Mouse (Mus musculus): ENCODE results near the gene Sf3b1. TPM values are rescaled to one million over a fixed set of nuclear protein-coding genes. Genes with fewer than 3 reads are reported as not detected.

The Sf3b1 gene
- polyA plus RNA-seq, 1 experiment from 2014 or later: 270 TPM

GRCm38 (mm10) chr1:55031026-55031779 lies 3.9 kb upstream of the Sf3b1 start:
- no peak overlapping the region for H3K27ac ChIP-seq (ENCODE audit: low read length)
- ATAC-seq (ENCODE audit: insufficient read depth, low FRiP score): no peak
- H3K4me3 ChIP-seq (replicated peaks; ENCODE audit: low read length): no peak overlapping the region
- H3K9me3 ChIP-seq (replicated peaks; ENCODE audit: control insufficient read depth, low read length): no peaks in the 10 kb centered on the region
- H3K9ac ChIP-seq (ENCODE audit: low read length): no peak overlapping the region
- no peaks in the 10 kb centered on the region for H3K27me3 ChIP-seq (ENCODE audit: control insufficient read depth, insufficient read depth, low read length)
- H3K4me1 ChIP-seq (ENCODE audit: control insufficient read depth, insufficient read depth, low read length): no peaks in the 10 kb centered on the region
- H3K36me3 ChIP-seq (ENCODE audit: control insufficient read depth, insufficient read depth, low read length): no peaks in the 10 kb centered on the region
- H3K4me2 ChIP-seq (ENCODE audit: low read depth, low read length): no peak overlapping the region

GRCm38 (mm10) chr1:55029446-55029845 lies 2.2 kb upstream of the Sf3b1 start:
- Histone ChIP-seq H3K27me3 (ENCODE audit: control insufficient read depth, insufficient read depth, low read length) (no peaks in the 10 kb centered on the region), H3K9me3 (replicated peaks; ENCODE audit: control insufficient read depth, low read length) (no peaks in the 10 kb centered on the region), H3K4me2 (ENCODE audit: low read depth, low read length) (no peak overlapping the region), H3K9ac (ENCODE audit: low read length) (no peak overlapping the region), H3K36me3 (ENCODE audit: control insufficient read depth, insufficient read depth, low read length) (no peaks in the 10 kb centered on the region), H3K4me1 (ENCODE audit: control insufficient read depth, insufficient read depth, low read length) (peaks cover 6% of the 10 kb centered on the region; the same call in 1 of the 2 replicates), H3K27ac (ENCODE audit: low read length) (no peak overlapping the region), H3K4me3 (replicated peaks; ENCODE audit: low read length) (no peak overlapping the region)
- WGBS: 66% methylated on average over 4 of the region's 4 CpGs
- no peak for ATAC-seq (ENCODE audit: insufficient read depth, low FRiP score)

- Histone ChIP-seq H3K4me1 (ENCODE audit: control insufficient read depth, insufficient read depth, low read length) (peaks cover 6% of the 10 kb centered on the region; the same call in 1 of the 2 replicates), H3K9me3 (replicated peaks; ENCODE audit: control insufficient read depth, low read length) (no peaks in the 10 kb centered on the region), H3K4me2 (ENCODE audit: low read depth, low read length) (0 out of 2 replicates have a peak overlapping the region, but pooled peaks have one; percentile 20), H3K27ac (ENCODE audit: low read length) (no peak overlapping the region), H3K9ac (ENCODE audit: low read length) (no peak overlapping the region), H3K4me3 (replicated peaks; ENCODE audit: low read length) (no peak overlapping the region), H3K27me3 (ENCODE audit: control insufficient read depth, insufficient read depth, low read length) (no peaks in the 10 kb centered on the region), H3K36me3 (ENCODE audit: control insufficient read depth, insufficient read depth, low read length) (no peaks in the 10 kb centered on the region)
- ATAC-seq (ENCODE audit: insufficient read depth, low FRiP score): no peak
- whole genome bisulfite sequencing: 83% methylated on average over 11 of the region's 11 CpGs
These were observed 1.4 kb upstream of the Sf3b1 start for GRCm38 (mm10) chr1:55028512-55029249.

- no peak for ATAC-seq (ENCODE audit: insufficient read depth, low FRiP score)
- no peak overlapping the region for H3K27ac ChIP-seq (ENCODE audit: low read length)
- H3K9me3 ChIP-seq (replicated peaks; ENCODE audit: control insufficient read depth, low read length): no peaks in the 10 kb centered on the region
- H3K36me3 ChIP-seq (ENCODE audit: control insufficient read depth, insufficient read depth, low read length): no peaks in the 10 kb centered on the region
- H3K4me1 ChIP-seq (ENCODE audit: control insufficient read depth, insufficient read depth, low read length): peaks cover 6% of the 10 kb centered on the region; the same call in 1 of the 2 replicates
- WGBS: 91% methylated on average over 1 of the region's 1 CpGs
- no peak overlapping the region; the same call in 1 of the 2 replicates for H3K9ac ChIP-seq (ENCODE audit: low read length)
- peak overlapping the region; percentile 95 for H3K4me3 ChIP-seq (replicated peaks; ENCODE audit: low read length)
- peak overlapping the region; percentile 62 for H3K4me2 ChIP-seq (ENCODE audit: low read depth, low read length)
- H3K27me3 ChIP-seq (ENCODE audit: control insufficient read depth, insufficient read depth, low read length): no peaks in the 10 kb centered on the region
These were observed 685 bp upstream of the Sf3b1 start for GRCm38 (mm10) chr1:55027966-55028365.

- Histone ChIP-seq H3K27me3 (ENCODE audit: control insufficient read depth, insufficient read depth, low read length) (no peaks in the 10 kb centered on the region), H3K27ac (ENCODE audit: low read length) (peak overlapping the region; percentile 95), H3K4me3 (replicated peaks; ENCODE audit: low read length) (peak overlapping the region; percentile 95), H3K4me2 (ENCODE audit: low read depth, low read length) (peak overlapping the region; percentile 73), H3K9ac (ENCODE audit: low read length) (peak overlapping the region; percentile 99), H3K36me3 (ENCODE audit: control insufficient read depth, insufficient read depth, low read length) (no peaks in the 10 kb centered on the region), H3K4me1 (ENCODE audit: control insufficient read depth, insufficient read depth, low read length) (peaks cover 6% of the 10 kb centered on the region; the same call in 1 of the 2 replicates), H3K9me3 (replicated peaks; ENCODE audit: control insufficient read depth, low read length) (no peaks in the 10 kb centered on the region)
- under 1% methylated on average over 55 of the region's 55 CpGs for WGBS
- peak; percentile 31; the same call in 1 of the 2 replicates for ATAC-seq (ENCODE audit: insufficient read depth, low FRiP score)
These were observed 633 bp downstream of the Sf3b1 start for GRCm38 (mm10) chr1:55026444-55027252.

GRCm38 (mm10) chr1:55025656-55026430 lies 1.4 kb downstream of the Sf3b1 start:
- Histone ChIP-seq H3K27me3 (ENCODE audit: control insufficient read depth, insufficient read depth, low read length) (no peaks in the 10 kb centered on the region), H3K36me3 (ENCODE audit: control insufficient read depth, insufficient read depth, low read length) (no peaks in the 10 kb centered on the region), H3K4me1 (ENCODE audit: control insufficient read depth, insufficient read depth, low read length) (peaks cover 6% of the 10 kb centered on the region; the same call in 1 of the 2 replicates), H3K9me3 (replicated peaks; ENCODE audit: control insufficient read depth, low read length) (no peaks in the 10 kb centered on the region), H3K4me3 (replicated peaks; ENCODE audit: low read length) (peak overlapping the region; percentile 95), H3K9ac (ENCODE audit: low read length) (peak overlapping the region; percentile 99), H3K27ac (ENCODE audit: low read length) (0 out of 2 replicates have a peak overlapping the region, but pooled peaks have one; percentile 95), H3K4me2 (ENCODE audit: low read depth, low read length) (peak overlapping the region; percentile 73)
- WGBS: 6% methylated on average over 10 of the region's 10 CpGs
- ATAC-seq (ENCODE audit: insufficient read depth, low FRiP score): no peak

GRCm38 (mm10) chr1:55021907-55022306 lies 5.4 kb downstream of the Sf3b1 start:
- ATAC-seq (ENCODE audit: insufficient read depth, low FRiP score): no peak
- no peak overlapping the region for H3K4me2 ChIP-seq (ENCODE audit: low read depth, low read length)
- peaks cover 11% of the 10 kb centered on the region; the same call in 1 of the 2 replicates for H3K36me3 ChIP-seq (ENCODE audit: control insufficient read depth, insufficient read depth, low read length)
- no peak overlapping the region for H3K4me3 ChIP-seq (replicated peaks; ENCODE audit: low read length)
- no peak overlapping the region for H3K9ac ChIP-seq (ENCODE audit: low read length)
- H3K4me1 ChIP-seq (ENCODE audit: control insufficient read depth, insufficient read depth, low read length): peaks cover 6% of the 10 kb centered on the region; the same call in 1 of the 2 replicates
- H3K9me3 ChIP-seq (replicated peaks; ENCODE audit: control insufficient read depth, low read length): no peaks in the 10 kb centered on the region
- H3K27me3 ChIP-seq (ENCODE audit: control insufficient read depth, insufficient read depth, low read length): no peaks in the 10 kb centered on the region
- no peak overlapping the region for H3K27ac ChIP-seq (ENCODE audit: low read length)

GRCm38 (mm10) chr1:55012513-55012912 lies 14.8 kb downstream of the Sf3b1 start:
- Histone ChIP-seq H3K27ac (ENCODE audit: low read length) (no peak overlapping the region), H3K4me3 (replicated peaks; ENCODE audit: low read length) (no peak overlapping the region), H3K9ac (ENCODE audit: low read length) (no peak overlapping the region), H3K4me1 (ENCODE audit: control insufficient read depth, insufficient read depth, low read length) (no peaks in the 10 kb centered on the region), H3K27me3 (ENCODE audit: control insufficient read depth, insufficient read depth, low read length) (no peaks in the 10 kb centered on the region), H3K9me3 (replicated peaks; ENCODE audit: control insufficient read depth, low read length) (no peaks in the 10 kb centered on the region), H3K36me3 (ENCODE audit: control insufficient read depth, insufficient read depth, low read length) (peaks cover 22% of the 10 kb centered on the region; the same call in 1 of the 2 replicates), H3K4me2 (ENCODE audit: low read depth, low read length) (no peak overlapping the region)
- WGBS: 54% methylated on average over 3 of the region's 3 CpGs
- no peak for ATAC-seq (ENCODE audit: insufficient read depth, low FRiP score)
